Mouse (Mus musculus): ENCODE data around the gene Rab36. TPM values are rescaled to one million over a fixed set of nuclear protein-coding genes. Genes with fewer than 3 reads are reported as not detected.

Rab36 gene
- polyA plus RNA-seq, 1 experiment, result 20.4 TPM

GRCm38 (mm10) chr10:75063301-75063965, 26.6 kb downstream of the Rab36 start:
- WGBS, result 19% methylated on average over 12 of the region's 12 CpGs
- no peak for DNase-seq
- peak overlapping the region; percentile 58 for H3K4me3 ChIP-seq (replicated peaks; ENCODE audit: insufficient read depth, low read depth, low read length)
- peaks cover 17% of the 10 kb centered on the region for H3K4me1 ChIP-seq (ENCODE audit: control insufficient read depth, insufficient read depth, low read length)
- H3K27ac ChIP-seq (ENCODE audit: insufficient read depth, low read length), result no peak overlapping the region
- no peaks in the 10 kb centered on the region for H3K27me3 ChIP-seq (ENCODE audit: control insufficient read depth, insufficient read depth, low read length)
- TF ChIP-seq CTCF (IDR thresholded peaks at IDR 0.05; ENCODE audit: borderline replicate concordance, insufficient read depth, low read depth, low read length) (no peak), POLR2A (IDR thresholded peaks at IDR 0.05; ENCODE audit: borderline replicate concordance, insufficient read depth, low read length) (no peak)

- Histone ChIP-seq H3K4me1 (ENCODE audit: control insufficient read depth, insufficient read depth, low read length) (peaks cover 17% of the 10 kb centered on the region), H3K4me3 (replicated peaks; ENCODE audit: insufficient read depth, low read depth, low read length) (no peak overlapping the region), H3K27me3 (ENCODE audit: control insufficient read depth, insufficient read depth, low read length) (no peaks in the 10 kb centered on the region), H3K27ac (ENCODE audit: insufficient read depth, low read length) (no peak overlapping the region)
- 63% methylated on average over 6 of the region's 6 CpGs for WGBS
- no peak for TF ChIP-seq POLR2A (IDR thresholded peaks at IDR 0.05; ENCODE audit: borderline replicate concordance, insufficient read depth, low read length)
- DNase-seq, result no peak
Observed at GRCm38 (mm10) chr10:75065691-75066090, 28.8 kb downstream of the Rab36 start.

GRCm38 (mm10) chr10:75067446-75067845, 30.6 kb downstream of the Rab36 start:
- TF ChIP-seq CTCF (IDR thresholded peaks at IDR 0.05; ENCODE audit: borderline replicate concordance, insufficient read depth, low read depth, low read length) (no peak), POLR2A (IDR thresholded peaks at IDR 0.05; ENCODE audit: borderline replicate concordance, insufficient read depth, low read length) (no peak)
- Histone ChIP-seq H3K4me3 (replicated peaks; ENCODE audit: insufficient read depth, low read depth, low read length) (no peak overlapping the region), H3K4me1 (ENCODE audit: control insufficient read depth, insufficient read depth, low read length) (peaks cover 21% of the 10 kb centered on the region), H3K27ac (ENCODE audit: insufficient read depth, low read length) (no peak overlapping the region), H3K27me3 (ENCODE audit: control insufficient read depth, insufficient read depth, low read length) (no peaks in the 10 kb centered on the region)
- no peak for DNase-seq

GRCm38 (mm10) chr10:75068086-75068485, 31.2 kb downstream of the Rab36 start:
- peaks cover 19% of the 10 kb centered on the region for H3K4me1 ChIP-seq (ENCODE audit: control insufficient read depth, insufficient read depth, low read length)
- no peak for TF ChIP-seq POLR2A (IDR thresholded peaks at IDR 0.05; ENCODE audit: borderline replicate concordance, insufficient read depth, low read length)
- TF ChIP-seq CTCF (IDR thresholded peaks at IDR 0.05; ENCODE audit: borderline replicate concordance, insufficient read depth, low read depth, low read length), result no peak
- H3K27me3 ChIP-seq (ENCODE audit: control insufficient read depth, insufficient read depth, low read length), result no peaks in the 10 kb centered on the region
- WGBS, result 16% methylated on average over 2 of the region's 2 CpGs
- no peak overlapping the region for H3K4me3 ChIP-seq (replicated peaks; ENCODE audit: insufficient read depth, low read depth, low read length)
- DNase-seq, result no peak
- H3K27ac ChIP-seq (ENCODE audit: insufficient read depth, low read length), result no peak overlapping the region

GRCm38 (mm10) chr10:75068624-75069328, 31.9 kb downstream of the Rab36 start:
- H3K27ac ChIP-seq (ENCODE audit: insufficient read depth, low read length), result no peak overlapping the region
- peaks cover 13% of the 10 kb centered on the region for H3K4me1 ChIP-seq (ENCODE audit: control insufficient read depth, insufficient read depth, low read length)
- TF ChIP-seq CTCF (IDR thresholded peaks at IDR 0.05; ENCODE audit: borderline replicate concordance, insufficient read depth, low read depth, low read length) (no peak), POLR2A (IDR thresholded peaks at IDR 0.05; ENCODE audit: borderline replicate concordance, insufficient read depth, low read length) (no peak)
- no peaks in the 10 kb centered on the region for H3K27me3 ChIP-seq (ENCODE audit: control insufficient read depth, insufficient read depth, low read length)
- 65% methylated on average over 12 of the region's 12 CpGs for WGBS
- no peak overlapping the region for H3K4me3 ChIP-seq (replicated peaks; ENCODE audit: insufficient read depth, low read depth, low read length)
- no peak for DNase-seq

GRCm38 (mm10) chr10:75070281-75070976, 33.6 kb downstream of the Rab36 start:
- no peak for DNase-seq
- H3K4me1 ChIP-seq (ENCODE audit: control insufficient read depth, insufficient read depth, low read length), result peaks cover 13% of the 10 kb centered on the region
- TF ChIP-seq POLR2A (IDR thresholded peaks at IDR 0.05; ENCODE audit: borderline replicate concordance, insufficient read depth, low read length) (no peak), CTCF (IDR thresholded peaks at IDR 0.05; ENCODE audit: borderline replicate concordance, insufficient read depth, low read depth, low read length) (no peak)
- no peaks in the 10 kb centered on the region for H3K27me3 ChIP-seq (ENCODE audit: control insufficient read depth, insufficient read depth, low read length)
- WGBS, result 88% methylated on average over 11 of the region's 11 CpGs
- H3K4me3 ChIP-seq (replicated peaks; ENCODE audit: insufficient read depth, low read depth, low read length), result no peak overlapping the region
- H3K27ac ChIP-seq (ENCODE audit: insufficient read depth, low read length), result no peak overlapping the region

GRCm38 (mm10) chr10:75075665-75076064, 38.8 kb downstream of the Rab36 start:
- Histone ChIP-seq H3K4me1 (ENCODE audit: control insufficient read depth, insufficient read depth, low read length) (peaks cover 20% of the 10 kb centered on the region), H3K27ac (ENCODE audit: insufficient read depth, low read length) (no peak overlapping the region), H3K4me3 (replicated peaks; ENCODE audit: insufficient read depth, low read depth, low read length) (no peak overlapping the region), H3K27me3 (ENCODE audit: control insufficient read depth, insufficient read depth, low read length) (no peaks in the 10 kb centered on the region)
- no peak for DNase-seq
- WGBS, result 78% methylated on average over 5 of the region's 5 CpGs
- TF ChIP-seq CTCF (IDR thresholded peaks at IDR 0.05; ENCODE audit: borderline replicate concordance, insufficient read depth, low read depth, low read length) (no peak), POLR2A (IDR thresholded peaks at IDR 0.05; ENCODE audit: borderline replicate concordance, insufficient read depth, low read length) (no peak)

Data from cerebellum, adult 2 months (tissue).